Mouse (Mus musculus): ENCODE data around the gene Pid1. TPM values are rescaled to one million over a fixed set of nuclear protein-coding genes. Genes with fewer than 3 reads are reported as not detected.

Pid1 gene
- polyA plus RNA-seq, 1 experiment from 2014 or later, result 17.1 TPM

DNA sequence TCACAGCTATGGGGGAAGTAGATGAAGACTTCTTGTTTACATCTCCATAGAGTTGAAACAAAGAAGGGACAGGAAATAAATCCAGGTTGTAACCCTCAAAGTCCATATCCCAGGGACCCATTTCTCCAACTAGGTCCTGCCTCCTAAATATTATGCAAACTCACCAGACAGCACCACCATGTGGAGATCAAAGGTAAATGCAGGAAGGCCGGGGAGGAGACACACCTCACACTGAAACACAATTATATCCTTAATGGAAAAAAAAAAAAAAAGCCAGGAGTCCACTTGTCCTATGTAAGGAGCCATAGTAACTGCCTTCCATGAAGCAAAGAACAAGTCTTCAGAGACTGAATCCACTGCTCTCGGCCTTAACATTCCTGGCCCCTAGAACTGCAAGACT lies 261.9 kb downstream of the Pid1 start:
- Histone ChIP-seq H3K27ac (ENCODE audit: low read depth) (no peak overlapping the region), H3K4me3 (ENCODE audit: low read depth, low read length) (no peak overlapping the region), H3K4me2 (ENCODE audit: low read length) (no peak overlapping the region), H3K36me3 (ENCODE audit: control insufficient read depth, insufficient read depth, low read length) (no peaks in the 10 kb centered on the region), H3K27me3 (replicated peaks; ENCODE audit: control insufficient read depth, insufficient read depth, low read length) (no peaks in the 10 kb centered on the region), H3K4me1 (replicated peaks; ENCODE audit: control insufficient read depth, insufficient read depth, low read length) (0 out of 2 replicates have a peak, but pooled peaks cover 2% of the 10 kb centered on the region), H3K9me3 (ENCODE audit: control insufficient read depth, low read length) (peaks cover 3% of the 10 kb centered on the region; the same call in 1 of the 2 replicates), H3K9ac (ENCODE audit: low read length) (no peak overlapping the region)
- DNase-seq (ENCODE audit: low spot score), result no peak
- 89% methylated on average over 2 of the region's 2 CpGs for WGBS
- no peak for ATAC-seq (replicated peaks; ENCODE audit: low FRiP score, low TSS enrichment, low read depth)

DNA sequence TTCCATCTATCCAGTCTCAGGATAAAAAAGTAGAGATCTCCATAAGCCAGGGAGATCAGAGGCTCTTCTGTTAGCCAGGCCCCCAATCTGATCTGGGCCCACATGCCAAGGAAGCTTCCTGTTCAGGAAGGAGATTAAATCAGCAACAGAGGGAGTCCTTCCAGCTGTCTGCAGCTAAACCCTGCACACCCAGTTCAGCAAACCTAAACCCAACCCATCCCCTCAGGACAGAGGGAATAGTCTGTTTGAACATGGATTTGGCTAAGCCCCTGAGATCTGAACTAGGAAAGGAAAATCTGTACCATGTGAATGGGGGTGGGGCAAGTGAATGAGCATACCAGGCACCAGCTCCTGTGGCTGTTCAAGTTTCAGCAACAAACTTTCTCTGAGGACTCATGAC lies 266.6 kb downstream of the Pid1 start:
- H3K36me3 ChIP-seq (ENCODE audit: control insufficient read depth, insufficient read depth, low read length), result no peaks in the 10 kb centered on the region
- peaks cover 3% of the 10 kb centered on the region; the same call in 1 of the 2 replicates for H3K9me3 ChIP-seq (ENCODE audit: control insufficient read depth, low read length)
- DNase-seq (ENCODE audit: low spot score), result no peak

DNA sequence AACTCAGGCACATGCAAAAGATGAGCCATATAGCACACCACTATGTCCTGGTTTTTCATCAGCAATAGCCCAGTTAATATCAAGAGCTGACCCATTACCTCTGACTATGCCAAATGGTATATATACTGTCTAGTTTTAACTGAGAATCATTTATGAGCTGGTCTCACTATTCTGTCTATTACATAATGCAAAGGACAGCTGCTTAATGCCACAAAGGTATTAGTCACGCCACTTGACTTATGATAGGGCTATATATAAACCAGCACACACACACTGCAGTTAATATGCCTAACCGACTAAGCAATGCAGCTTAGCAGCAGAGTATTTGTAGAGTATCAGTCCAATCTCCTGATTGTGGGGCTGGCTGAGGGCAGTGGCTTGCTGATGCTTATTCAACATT lies 270.7 kb downstream of the Pid1 start:
- ATAC-seq (replicated peaks; ENCODE audit: low FRiP score, low TSS enrichment, low read depth), result no peak
- 67% methylated on average over 2 of the region's 2 CpGs for WGBS

More for the DNA sequence above, 266.6 kb downstream of the Pid1 start:
- no peak overlapping the region for H3K4me2 ChIP-seq (ENCODE audit: low read length)
- H3K4me3 ChIP-seq (ENCODE audit: low read depth, low read length), result no peak overlapping the region
- H3K27me3 ChIP-seq (replicated peaks; ENCODE audit: control insufficient read depth, insufficient read depth, low read length), result no peaks in the 10 kb centered on the region
- ATAC-seq (replicated peaks; ENCODE audit: low FRiP score, low TSS enrichment, low read depth), result no peak
- no peak overlapping the region for H3K27ac ChIP-seq (ENCODE audit: low read depth)
- H3K4me1 ChIP-seq (replicated peaks; ENCODE audit: control insufficient read depth, insufficient read depth, low read length), result 0 out of 2 replicates have a peak, but pooled peaks cover 2% of the 10 kb centered on the region
- no peak overlapping the region for H3K9ac ChIP-seq (ENCODE audit: low read length)

DNA sequence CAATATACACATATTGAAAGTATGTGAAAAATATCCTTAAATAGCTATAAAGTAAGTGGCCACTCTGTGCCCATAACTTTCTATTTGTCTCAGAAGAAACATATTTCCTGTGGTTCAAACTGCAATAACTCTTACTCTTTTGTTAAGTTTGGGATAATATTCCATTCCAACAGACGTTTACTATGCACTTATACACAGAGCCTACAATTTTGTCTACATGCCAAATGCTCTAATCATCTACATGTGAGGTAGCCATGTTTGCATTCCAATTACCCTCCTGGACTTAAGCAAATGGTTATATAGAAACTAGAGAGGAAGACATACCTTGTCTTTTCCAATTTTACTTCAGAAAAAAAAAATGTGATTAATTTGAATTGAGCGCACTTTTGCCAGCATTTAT lies 274.3 kb downstream of the Pid1 start:
- DNase-seq (ENCODE audit: low spot score) (no peak), ATAC-seq (replicated peaks; ENCODE audit: low FRiP score, low TSS enrichment, low read depth) (no peak)
- Histone ChIP-seq H3K9me3 (ENCODE audit: control insufficient read depth, low read length) (no peaks in the 10 kb centered on the region), H3K4me2 (ENCODE audit: low read length) (no peak overlapping the region), H3K4me3 (ENCODE audit: low read depth, low read length) (no peak overlapping the region), H3K9ac (ENCODE audit: low read length) (no peak overlapping the region), H3K27me3 (replicated peaks; ENCODE audit: control insufficient read depth, insufficient read depth, low read length) (no peaks in the 10 kb centered on the region), H3K27ac (ENCODE audit: low read depth) (no peak overlapping the region), H3K4me1 (replicated peaks; ENCODE audit: control insufficient read depth, insufficient read depth, low read length) (no peaks in the 10 kb centered on the region), H3K36me3 (ENCODE audit: control insufficient read depth, insufficient read depth, low read length) (no peaks in the 10 kb centered on the region)
- 63% methylated on average over 2 of the region's 2 CpGs for WGBS

More for the DNA sequence above, 270.7 kb downstream of the Pid1 start:
- Histone ChIP-seq H3K36me3 (ENCODE audit: control insufficient read depth, insufficient read depth, low read length) (no peaks in the 10 kb centered on the region), H3K9me3 (ENCODE audit: control insufficient read depth, low read length) (no peaks in the 10 kb centered on the region), H3K27ac (ENCODE audit: low read depth) (no peak overlapping the region), H3K4me1 (replicated peaks; ENCODE audit: control insufficient read depth, insufficient read depth, low read length) (0 out of 2 replicates have a peak, but pooled peaks cover 2% of the 10 kb centered on the region), H3K4me2 (ENCODE audit: low read length) (no peak overlapping the region), H3K4me3 (ENCODE audit: low read depth, low read length) (no peak overlapping the region), H3K27me3 (replicated peaks; ENCODE audit: control insufficient read depth, insufficient read depth, low read length) (no peaks in the 10 kb centered on the region), H3K9ac (ENCODE audit: low read length) (no peak overlapping the region)
- DNase-seq (ENCODE audit: low spot score), result no peak

DNA sequence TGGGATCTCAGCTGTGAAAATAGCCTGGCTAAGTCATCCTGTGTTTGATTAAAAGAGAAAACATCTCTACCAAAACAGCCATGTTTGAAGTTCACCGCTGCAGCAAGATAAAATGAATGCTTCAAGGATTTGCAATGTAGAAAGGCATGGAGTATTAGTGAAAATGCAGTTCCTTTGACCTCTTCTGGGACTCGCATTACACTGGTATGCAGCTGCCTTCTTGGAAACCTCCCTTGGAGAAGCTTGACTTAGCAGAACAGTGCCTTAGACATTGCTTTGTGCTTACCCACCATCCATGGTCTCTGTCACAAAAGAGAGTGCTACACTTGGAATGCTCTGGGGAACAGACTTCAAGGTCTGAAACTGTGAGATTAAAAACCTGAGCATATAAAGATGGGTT lies 276.0 kb downstream of the Pid1 start:
- Histone ChIP-seq H3K27me3 (replicated peaks; ENCODE audit: control insufficient read depth, insufficient read depth, low read length) (no peaks in the 10 kb centered on the region), H3K4me2 (ENCODE audit: low read length) (no peak overlapping the region), H3K36me3 (ENCODE audit: control insufficient read depth, insufficient read depth, low read length) (no peaks in the 10 kb centered on the region), H3K27ac (ENCODE audit: low read depth) (no peak overlapping the region), H3K4me1 (replicated peaks; ENCODE audit: control insufficient read depth, insufficient read depth, low read length) (no peaks in the 10 kb centered on the region), H3K4me3 (ENCODE audit: low read depth, low read length) (no peak overlapping the region), H3K9me3 (ENCODE audit: control insufficient read depth, low read length) (no peaks in the 10 kb centered on the region), H3K9ac (ENCODE audit: low read length) (no peak overlapping the region)
- DNase-seq (ENCODE audit: low spot score) (no peak), ATAC-seq (replicated peaks; ENCODE audit: low FRiP score, low TSS enrichment, low read depth) (no peak)
- 56% methylated on average over 2 of the region's 2 CpGs for WGBS

DNA sequence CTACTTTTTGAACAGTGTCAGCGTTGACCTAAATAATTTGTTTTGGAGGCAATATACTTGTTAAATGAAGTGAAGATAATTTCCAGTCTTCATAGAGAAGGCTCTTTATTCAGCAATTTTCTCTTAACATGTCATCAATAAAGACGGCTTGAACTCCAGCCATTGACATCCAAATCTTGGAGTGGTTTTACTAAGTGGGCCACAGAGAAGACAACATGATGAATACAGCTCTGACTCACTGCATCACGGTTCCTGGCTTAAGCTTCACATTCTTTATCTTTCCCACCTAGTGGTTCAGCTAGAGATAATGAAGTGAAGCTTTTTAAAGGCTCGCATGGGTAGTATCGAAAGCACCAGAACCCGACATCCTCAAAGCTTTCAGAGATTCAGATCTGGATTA lies 276.7 kb downstream of the Pid1 start:
- Histone ChIP-seq H3K27ac (ENCODE audit: low read depth) (no peak overlapping the region), H3K36me3 (ENCODE audit: control insufficient read depth, insufficient read depth, low read length) (no peaks in the 10 kb centered on the region), H3K4me1 (replicated peaks; ENCODE audit: control insufficient read depth, insufficient read depth, low read length) (no peaks in the 10 kb centered on the region), H3K4me3 (ENCODE audit: low read depth, low read length) (no peak overlapping the region), H3K9me3 (ENCODE audit: control insufficient read depth, low read length) (no peaks in the 10 kb centered on the region), H3K4me2 (ENCODE audit: low read length) (no peak overlapping the region), H3K27me3 (replicated peaks; ENCODE audit: control insufficient read depth, insufficient read depth, low read length) (no peaks in the 10 kb centered on the region), H3K9ac (ENCODE audit: low read length) (no peak overlapping the region)
- WGBS, result 40% methylated on average over 6 of the region's 6 CpGs
- DNase-seq (ENCODE audit: low spot score) (no peak), ATAC-seq (replicated peaks; ENCODE audit: low FRiP score, low TSS enrichment, low read depth) (no peak)

GRCm38 (mm10) chr1:84086486-84086885 lies 277.5 kb downstream of the Pid1 start:
- Histone ChIP-seq H3K9ac (ENCODE audit: low read length) (no peak overlapping the region), H3K36me3 (ENCODE audit: control insufficient read depth, insufficient read depth, low read length) (no peaks in the 10 kb centered on the region), H3K27me3 (replicated peaks; ENCODE audit: control insufficient read depth, insufficient read depth, low read length) (no peaks in the 10 kb centered on the region), H3K27ac (ENCODE audit: low read depth) (no peak overlapping the region), H3K4me3 (ENCODE audit: low read depth, low read length) (no peak overlapping the region), H3K9me3 (ENCODE audit: control insufficient read depth, low read length) (no peaks in the 10 kb centered on the region), H3K4me1 (replicated peaks; ENCODE audit: control insufficient read depth, insufficient read depth, low read length) (no peaks in the 10 kb centered on the region), H3K4me2 (ENCODE audit: low read length) (no peak overlapping the region)
- no peak for ATAC-seq (replicated peaks; ENCODE audit: low FRiP score, low TSS enrichment, low read depth)
- 82% methylated on average over 1 of the region's 1 CpGs for WGBS
- DNase-seq (ENCODE audit: low spot score), result no peak

DNA sequence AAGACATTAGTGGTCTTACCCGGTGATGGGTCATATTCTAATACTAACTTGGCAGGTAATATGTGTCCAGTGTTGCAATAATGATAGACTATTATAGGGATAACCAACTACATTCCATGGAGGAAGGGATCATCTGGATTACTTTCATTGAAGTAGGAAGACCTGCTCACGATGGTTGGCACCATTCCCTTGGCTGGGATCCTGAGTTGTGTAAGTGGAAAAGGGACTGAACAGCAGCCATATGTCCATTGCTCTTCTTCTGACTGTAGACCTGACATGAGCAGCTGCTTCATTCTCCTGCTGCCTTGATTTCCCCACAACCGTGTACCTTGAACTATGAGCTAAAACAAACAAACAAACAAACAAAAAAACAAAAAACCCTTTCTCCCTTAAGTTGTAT lies 278.6 kb downstream of the Pid1 start:
- no peak overlapping the region for H3K27ac ChIP-seq (ENCODE audit: low read depth)
- no peaks in the 10 kb centered on the region for H3K36me3 ChIP-seq (ENCODE audit: control insufficient read depth, insufficient read depth, low read length)
- H3K4me2 ChIP-seq (ENCODE audit: low read length), result no peak overlapping the region
- H3K27me3 ChIP-seq (replicated peaks; ENCODE audit: control insufficient read depth, insufficient read depth, low read length), result no peaks in the 10 kb centered on the region
- H3K4me1 ChIP-seq (replicated peaks; ENCODE audit: control insufficient read depth, insufficient read depth, low read length), result no peaks in the 10 kb centered on the region
- no peak overlapping the region for H3K9ac ChIP-seq (ENCODE audit: low read length)
- DNase-seq (ENCODE audit: low spot score) (no peak), ATAC-seq (replicated peaks; ENCODE audit: low FRiP score, low TSS enrichment, low read depth) (no peak)
- no peak overlapping the region for H3K4me3 ChIP-seq (ENCODE audit: low read depth, low read length)
- 89% methylated on average over 3 of the region's 3 CpGs for WGBS
- H3K9me3 ChIP-seq (ENCODE audit: control insufficient read depth, low read length), result no peaks in the 10 kb centered on the region

GRCm38 (mm10) chr1:84079566-84079965 lies 284.4 kb downstream of the Pid1 start:
- no peaks in the 10 kb centered on the region for H3K27me3 ChIP-seq (replicated peaks; ENCODE audit: control insufficient read depth, insufficient read depth, low read length)
- WGBS, result 69% methylated on average over 8 of the region's 8 CpGs
- no peaks in the 10 kb centered on the region for H3K4me1 ChIP-seq (replicated peaks; ENCODE audit: control insufficient read depth, insufficient read depth, low read length)
- no peak overlapping the region for H3K27ac ChIP-seq (ENCODE audit: low read depth)
- no peak overlapping the region for H3K4me3 ChIP-seq (ENCODE audit: low read depth, low read length)
- no peak for DNase-seq (ENCODE audit: low spot score)
- no peak for ATAC-seq (replicated peaks; ENCODE audit: low FRiP score, low TSS enrichment, low read depth)
- H3K9ac ChIP-seq (ENCODE audit: low read length), result no peak overlapping the region
- H3K4me2 ChIP-seq (ENCODE audit: low read length), result no peak overlapping the region
- H3K36me3 ChIP-seq (ENCODE audit: control insufficient read depth, insufficient read depth, low read length), result no peaks in the 10 kb centered on the region
- no peaks in the 10 kb centered on the region for H3K9me3 ChIP-seq (ENCODE audit: control insufficient read depth, low read length)
